Mouse (Mus musculus): ENCODE results near the gene Ppm1l. TPM values are rescaled to one million over a fixed set of nuclear protein-coding genes. Genes with fewer than 3 reads are reported as not detected.

Gene Ppm1l
- polyA plus RNA-seq, 1 experiment from 2014 or later = 5.6 TPM

Other genes starting within 250 kb of the Ppm1l start
- 27.3 and 30.9 TPM in 2 replicates for gene Kpna4, start 189.7 kb upstream of the Ppm1l start, polyA plus RNA-seq (2014; fragmentation: Nextera tagmentation; extraction: Ambion mirVana)
- gene Arl14, start 94.4 kb upstream of the Ppm1l start, polyA plus RNA-seq (2014; fragmentation: Nextera tagmentation; extraction: Ambion mirVana) = not detected in 2 replicates